Mouse (Mus musculus): ENCODE results near the gene 4930430F08Rik.
"Not testable (repeated sequence)": the region's sequence is repeated elsewhere in the genome, so short reads cannot be mapped to it uniquely, and the experiment has no call there.

4930430F08Rik gene

GRCm38 (mm10) chr10:100590323-100590722 is at the start of gene 4930430F08Rik, which contains the start of gene 1700017N19Rik:
4930430F08Rik (minus strand) TSS chr10:100590423.
1700017N19Rik (plus strand) TSS chr10:100590484.
- no peak for DNase-seq (ENCODE audit: low spot score)

- peak; percentile 87 for DNase-seq (ENCODE audit: low spot score)
Measured at GRCm38 (mm10) chr10:100629762-100630438, 39.7 kb upstream of the 4930430F08Rik start.

- no peak for DNase-seq (ENCODE audit: low spot score)
Measured at GRCm38 (mm10) chr10:100622494-100622893, 32.3 kb upstream of the 4930430F08Rik start.

- no peak for DNase-seq (ENCODE audit: low spot score)
Measured at GRCm38 (mm10) chr10:100620040-100620439, 29.8 kb upstream of the 4930430F08Rik start.

GRCm38 (mm10) chr10:100619474-100619873 is 29.3 kb upstream of the 4930430F08Rik start:
- DNase-seq (ENCODE audit: low spot score), result no peak

- no peak for DNase-seq (ENCODE audit: low spot score)
Measured at GRCm38 (mm10) chr10:100617233-100617903, 27.1 kb upstream of the 4930430F08Rik start.

- DNase-seq (ENCODE audit: low spot score), result no peak
Measured at GRCm38 (mm10) chr10:100604254-100604653, 14.0 kb upstream of the 4930430F08Rik start.

- DNase-seq (ENCODE audit: low spot score), result no peak
Measured at GRCm38 (mm10) chr10:100603511-100603910, 13.3 kb upstream of the 4930430F08Rik start.

GRCm38 (mm10) chr10:100598339-100598738 is 8.1 kb upstream of the 4930430F08Rik start:
- no peak for DNase-seq (ENCODE audit: low spot score)

GRCm38 (mm10) chr10:100588932-100589388 is 1.3 kb downstream of the 4930430F08Rik start:
- DNase-seq (ENCODE audit: low spot score), result peak; percentile 96

- DNase-seq (ENCODE audit: low spot score), result no peak
Measured at GRCm38 (mm10) chr10:100588524-100588923, 1.7 kb downstream of the 4930430F08Rik start.

GRCm38 (mm10) chr10:100584178-100584577 is 6.0 kb downstream of the 4930430F08Rik start:
- DNase-seq (ENCODE audit: low spot score), result no peak

- no peak for DNase-seq (ENCODE audit: low spot score)
Measured at GRCm38 (mm10) chr10:100575294-100575693, 14.9 kb downstream of the 4930430F08Rik start.

GRCm38 (mm10) chr10:100574505-100575149 is 15.6 kb downstream of the 4930430F08Rik start:
- no peak for DNase-seq (ENCODE audit: low spot score)

- DNase-seq (ENCODE audit: low spot score), result no peak
Measured at GRCm38 (mm10) chr10:100571707-100572106, 18.5 kb downstream of the 4930430F08Rik start.

- DNase-seq (ENCODE audit: low spot score), result no peak
Measured at GRCm38 (mm10) chr10:100564112-100564511, 26.1 kb downstream of the 4930430F08Rik start.

- DNase-seq (ENCODE audit: low spot score), result not testable (repeated sequence)
Measured at GRCm38 (mm10) chr10:100560194-100560883, 29.9 kb downstream of the 4930430F08Rik start.

GRCm38 (mm10) chr10:100556566-100557175 is 33.6 kb downstream of the 4930430F08Rik start:
- no peak for DNase-seq (ENCODE audit: low spot score)

- DNase-seq (ENCODE audit: low spot score), result no peak
Measured at GRCm38 (mm10) chr10:100524499-100525390, 65.5 kb downstream of the 4930430F08Rik start.

- DNase-seq (ENCODE audit: low spot score), result no peak
Measured at GRCm38 (mm10) chr10:100522330-100522729, 67.9 kb downstream of the 4930430F08Rik start.
